Mouse (Mus musculus) urinary bladder, postnatal 10 days (tissue): Measurements from ENCODE around the gene S100b.

Source experiments
- DNase-seq: peaks from one replicate; pipeline ENCODE4 v3.0.0; 2022; ENCODE audit warnings: low spot score

The S100b gene

DNA sequence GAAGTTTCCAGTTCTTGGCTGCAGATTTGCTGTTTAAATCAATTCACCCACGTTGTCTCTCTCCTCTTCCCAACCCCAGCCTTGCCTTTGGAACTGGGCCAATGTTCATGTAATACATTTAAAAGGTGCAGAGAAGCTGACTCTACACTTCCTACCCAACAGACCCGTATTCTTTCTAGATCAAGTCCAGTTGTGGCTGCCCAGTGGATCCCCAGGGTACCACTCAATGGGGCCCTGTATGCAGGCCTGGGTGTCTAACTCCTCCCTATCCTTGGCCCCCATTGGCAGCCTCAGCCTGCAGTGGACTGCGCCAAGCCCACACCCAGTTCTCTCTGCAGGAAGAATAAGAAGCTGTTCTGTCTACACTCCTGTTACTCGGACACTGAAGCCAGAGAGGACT is at the start of gene S100b:
Gene S100b (plus strand): TSS at position 318 of the 400 bp plus-strand sequence.
- DNase-seq = no peak

GRCm38 (mm10) chr10:76207262-76207796 is 46.3 kb upstream of the S100b start:
- no peak for DNase-seq

GRCm38 (mm10) chr10:76209241-76209640 is 44.4 kb upstream of the S100b start:
- no peak for DNase-seq

GRCm38 (mm10) chr10:76210806-76211205 is 42.8 kb upstream of the S100b start:
- DNase-seq = no peak

GRCm38 (mm10) chr10:76212121-76212520 is 41.5 kb upstream of the S100b start:
- no peak for DNase-seq

GRCm38 (mm10) chr10:76214161-76214560 is 39.5 kb upstream of the S100b start:
- no peak for DNase-seq

GRCm38 (mm10) chr10:76217056-76217455 is 36.6 kb upstream of the S100b start:
- no peak for DNase-seq

DNA sequence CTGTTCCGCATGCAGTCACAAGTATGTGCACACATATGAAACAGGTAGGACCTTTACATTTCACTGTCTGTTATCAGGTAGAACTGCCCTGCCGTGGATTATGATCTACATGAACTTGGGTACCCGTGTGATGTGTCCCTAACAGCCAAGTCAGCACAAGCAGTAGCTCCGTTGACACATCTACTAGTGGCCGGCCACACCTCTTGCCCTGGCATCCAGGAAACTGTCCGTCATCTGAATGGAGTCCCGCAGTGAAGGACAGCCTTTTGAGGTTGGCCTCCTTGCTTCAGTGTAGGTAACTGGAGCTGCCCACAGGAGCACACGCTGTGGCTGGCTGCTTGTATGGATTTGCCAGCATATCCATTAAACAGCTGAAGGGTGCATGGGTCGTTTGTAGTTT is 35.4 kb upstream of the S100b start:
- no peak for DNase-seq

GRCm38 (mm10) chr10:76225944-76226343 is 27.7 kb upstream of the S100b start:
- DNase-seq = no peak

DNA sequence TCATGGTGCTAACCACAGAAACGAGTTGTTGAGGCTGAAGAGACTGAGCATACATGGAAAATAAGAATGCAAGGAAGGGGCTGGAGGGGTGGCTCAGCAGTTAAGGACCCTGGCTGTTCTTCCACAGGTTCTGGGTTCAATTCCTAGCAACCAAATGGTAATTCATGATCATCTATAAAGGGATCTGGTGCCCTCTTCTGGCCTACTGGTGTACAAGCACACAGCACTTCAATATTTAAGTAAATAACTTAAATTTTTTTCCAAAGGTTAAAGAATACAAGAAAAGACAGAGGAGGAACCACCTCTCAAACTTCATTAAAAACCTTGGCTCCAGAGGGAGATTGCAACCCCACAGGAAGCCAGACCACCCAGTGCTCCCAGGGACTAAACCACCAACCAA is 24.0 kb upstream of the S100b start:
- no peak for DNase-seq

DNA sequence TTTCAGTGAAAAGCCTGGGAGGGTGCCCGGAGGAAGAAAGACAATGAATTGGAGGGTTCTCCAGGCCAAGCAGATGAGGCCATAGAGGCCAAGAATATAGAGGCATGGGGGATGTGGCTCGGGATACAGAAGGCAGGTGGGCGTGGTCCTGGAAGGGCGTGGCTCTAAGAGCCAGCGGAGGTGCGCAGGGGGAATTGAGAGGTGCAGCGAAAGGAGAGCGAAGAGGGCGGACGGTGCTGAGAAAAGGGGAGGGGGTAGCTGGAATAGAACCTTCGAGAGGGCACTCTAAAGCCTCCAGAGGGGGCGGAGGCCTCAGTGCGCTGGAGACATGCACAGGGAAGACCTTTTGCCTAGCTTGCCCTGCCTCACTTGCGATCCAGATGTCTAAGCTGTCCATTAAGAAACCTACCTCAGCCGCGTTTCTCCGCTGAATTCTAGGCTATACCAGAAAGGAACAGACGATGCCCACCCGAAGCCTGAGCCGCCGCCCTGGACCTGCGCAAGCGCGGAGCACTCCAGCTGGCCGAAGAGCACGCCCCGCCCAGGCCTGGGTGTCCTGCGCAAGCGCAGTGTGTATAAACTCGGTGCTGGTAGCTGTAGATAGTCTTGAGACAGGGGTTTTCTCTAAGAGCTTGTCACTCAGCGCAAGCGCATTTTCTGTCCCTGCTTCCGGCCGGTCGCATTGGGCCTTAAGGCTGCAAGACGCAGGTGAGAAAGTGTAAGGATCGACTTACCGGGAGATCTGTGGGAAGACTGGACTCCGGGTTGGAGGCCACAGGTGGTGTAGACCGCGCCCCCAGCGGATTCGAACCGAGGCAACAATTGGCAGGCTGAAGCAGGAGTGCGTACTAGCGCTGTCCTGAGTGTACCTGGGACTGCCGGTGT is 16.1 kb upstream of the S100b start, which contains the start of gene Prmt2:
Gene Prmt2 (minus strand): TSS at position 525 of the 885 bp plus-strand sequence.
- peak; percentile 59 for DNase-seq

DNA sequence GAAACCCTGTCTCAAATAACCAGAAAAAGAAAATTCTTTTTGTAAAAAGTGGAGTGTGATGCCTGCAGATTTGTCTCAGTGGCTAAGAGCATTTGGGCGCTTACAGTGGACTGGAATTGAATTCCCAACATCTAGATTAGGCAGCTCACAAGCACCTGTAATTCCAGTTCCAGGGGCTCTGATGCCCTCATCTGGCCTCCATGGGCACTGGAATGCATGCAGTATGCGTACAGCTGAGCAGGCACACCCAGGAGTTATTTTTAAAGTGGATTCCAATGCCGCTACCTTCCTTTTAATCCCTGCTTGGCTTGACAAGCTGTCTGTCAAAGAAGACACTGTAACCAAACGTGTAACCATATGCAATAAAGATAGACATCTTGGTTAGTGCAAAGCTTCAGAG is 14.3 kb upstream of the S100b start:
- no peak for DNase-seq

GRCm38 (mm10) chr10:76245106-76245505 is 8.5 kb upstream of the S100b start:
- DNase-seq = no peak

DNA sequence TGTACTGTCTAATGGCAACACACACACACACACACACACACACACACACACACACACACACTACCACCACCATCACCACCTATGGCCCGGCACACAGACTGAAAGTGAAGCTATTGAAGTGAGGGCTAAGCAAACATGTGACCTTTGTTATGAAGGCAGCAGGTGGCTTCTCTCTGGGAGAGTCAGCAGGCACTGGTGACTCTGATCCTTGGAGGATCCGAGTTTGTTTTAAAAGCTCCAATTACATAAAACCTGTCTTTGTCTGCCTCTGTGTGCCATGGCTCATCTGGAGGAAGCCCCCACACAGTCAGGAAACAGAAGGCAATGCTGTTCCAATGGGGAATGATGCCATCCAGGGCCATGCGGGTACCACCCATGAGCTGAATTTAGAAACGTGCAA is 7.1 kb upstream of the S100b start:
- DNase-seq = no peak

- DNase-seq = no peak
These were observed 5.5 kb upstream of the S100b start for GRCm38 (mm10) chr10:76247960-76248646.

- DNase-seq = no peak
These were observed 5.0 kb upstream of the S100b start for GRCm38 (mm10) chr10:76248647-76248968.

DNA sequence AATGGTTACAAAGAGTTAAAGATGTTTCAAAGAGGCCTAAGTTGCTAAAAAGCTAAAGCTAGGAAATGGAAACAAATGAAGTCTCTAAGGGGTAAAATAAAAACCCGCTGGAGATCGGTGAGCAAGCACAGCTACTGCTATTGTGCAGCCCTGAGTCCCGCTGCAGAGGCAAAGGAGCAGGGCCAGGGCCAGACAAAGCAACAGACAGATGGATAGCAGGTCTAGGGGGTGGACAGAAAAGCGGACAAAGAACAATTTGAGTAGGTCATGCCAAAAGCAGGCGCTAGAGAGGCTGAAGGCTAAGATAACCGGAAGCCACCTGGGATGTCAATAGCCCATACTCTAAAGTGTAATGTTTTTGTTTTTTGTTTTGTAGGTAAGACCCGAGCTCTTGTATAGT is 2.8 kb upstream of the S100b start:
- no peak for DNase-seq

DNA sequence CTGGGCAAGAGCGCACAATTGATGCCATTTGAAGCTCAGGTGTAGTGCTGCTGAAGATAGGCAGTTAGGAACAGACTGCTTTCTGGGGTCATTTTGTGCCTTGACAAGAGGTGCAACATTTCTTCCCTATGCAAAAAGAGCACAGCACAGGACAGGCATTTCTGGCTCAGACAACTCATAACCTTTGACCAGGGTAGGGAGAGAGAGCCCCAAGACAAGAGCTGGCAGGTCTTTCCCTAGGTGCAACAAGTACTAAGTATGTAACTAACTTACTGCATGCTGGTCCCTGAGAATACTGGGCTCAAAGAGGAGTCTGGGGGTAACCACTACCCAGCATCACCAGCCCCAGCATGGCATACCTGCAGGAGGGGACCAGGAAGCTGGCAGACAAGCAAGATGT is 574 bp upstream of the S100b start:
- no peak for DNase-seq

GRCm38 (mm10) chr10:76255617-76256016 is 2.0 kb downstream of the S100b start:
- DNase-seq = no peak

- no peak for DNase-seq
These were observed 3.6 kb downstream of the S100b start for GRCm38 (mm10) chr10:76257231-76257630.

DNA sequence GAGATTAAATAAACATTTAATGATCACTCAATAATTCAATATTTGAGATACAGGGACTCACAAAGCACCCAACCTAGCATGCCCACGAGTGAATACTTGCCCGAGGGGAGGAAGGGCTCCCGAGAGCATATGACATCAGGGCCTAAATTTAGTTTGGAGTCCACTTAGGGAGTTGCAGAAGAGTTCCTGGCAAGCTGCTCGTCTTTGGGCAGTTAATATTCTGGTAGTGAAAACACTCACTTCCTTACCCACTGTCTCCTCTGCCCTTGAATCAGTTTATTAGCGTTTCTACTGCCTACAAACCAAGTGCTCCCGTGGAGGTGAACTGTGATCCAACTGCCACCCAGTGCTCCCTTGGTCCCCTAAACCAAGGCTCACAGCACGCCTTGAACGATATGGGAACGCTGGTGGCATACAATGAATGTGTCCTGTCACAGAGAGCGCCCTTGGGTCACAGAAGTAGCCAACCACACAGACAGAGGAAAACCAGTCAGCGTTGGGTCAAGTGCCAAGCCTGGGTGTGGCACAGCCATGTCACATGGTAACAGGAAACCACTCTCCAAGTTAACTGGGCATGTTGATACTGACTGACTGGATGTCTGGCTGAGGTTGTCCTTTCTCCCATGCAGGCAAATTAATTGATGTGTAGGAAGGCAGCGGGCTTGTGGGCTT is 4.2 kb downstream of the S100b start:
- no peak for DNase-seq

GRCm38 (mm10) chr10:76259566-76260232 is 6.0 kb downstream of the S100b start:
- no peak for DNase-seq
